Mouse (Mus musculus) MEL (cell line): ENCODE results near the gene Slc51b. TPM values are rescaled to one million over a fixed set of nuclear protein-coding genes. Genes with fewer than 3 reads are reported as not detected.

ENCODE experiments used
- DNase-seq: peaks from one replicate; pipeline ENCODE4 v3.0.0; 2011; ENCODE audit warnings: low read depth, low spot score
- H3K27ac ChIP-seq: 2 replicates; pipeline ENCODE4 v1.5.1; 2012; ENCODE audit warnings: low read depth, mild to moderate bottlenecking, control low read depth, low read length, moderate library complexity; ENCODE audit not compliant: control insufficient read depth
- H3K27me3 ChIP-seq, 2 experiments: fragments of 150-350 bp in 1 of 2; sonication (generic) in 1 of 2; 2 replicates each; pipeline ENCODE4 v1.6.1; 2012; ENCODE audit warnings: low read length in 2 of 2, mild to moderate bottlenecking in 2 of 2, improper control_type of control experiment in 1 of 2, moderate library complexity in 1 of 2; ENCODE audit not compliant: insufficient read depth in 2 of 2, control insufficient read depth in 1 of 2
- H3K36me3 ChIP-seq, 2 experiments: 2 replicates each; pipeline ENCODE4 v1.6.1; 2012 to 2014; ENCODE audit warnings: low read length in 2 of 2, improper control_type of control experiment in 1 of 2, inconsistent platforms in 1 of 2, mild to moderate bottlenecking in 1 of 2; ENCODE audit not compliant: insufficient read depth in 2 of 2, control insufficient read depth in 1 of 2
- H3K4me1 ChIP-seq, 2 experiments: fragments of 150-350 bp in 1 of 2; sonication (generic) in 1 of 2; 2 replicates each; pipeline ENCODE4 v1.6.1; 2012; ENCODE audit warnings: low read length in 2 of 2, improper control_type of control experiment in 1 of 2, mild to moderate bottlenecking in 1 of 2; ENCODE audit not compliant: insufficient read depth in 2 of 2, control insufficient read depth in 1 of 2
- H3K4me3 ChIP-seq, 2 experiments: fragments of 150-350 bp in 1 of 2; sonication (generic) in 1 of 2; 2 replicates each; pipeline ENCODE4 v1.5.1; 2012; ENCODE audit warnings: low read depth in 2 of 2, low read length in 2 of 2, mild to moderate bottlenecking in 2 of 2, moderate library complexity in 2 of 2, control low read depth in 1 of 2, improper control_type of control experiment in 1 of 2; ENCODE audit not compliant: control insufficient read depth in 1 of 2, insufficient read depth in 1 of 2
- H3K79me2 ChIP-seq: 2 replicates; pipeline ENCODE4 v1.6.1; 2012; ENCODE audit warnings: mild to moderate bottlenecking, low read length, moderate library complexity; ENCODE audit not compliant: control insufficient read depth, poor library complexity, insufficient read depth
- H3K9ac ChIP-seq: 2 replicates; pipeline ENCODE4 v1.6.1; 2012; ENCODE audit warnings: low read depth, mild to moderate bottlenecking, control low read depth, low read length, moderate library complexity; ENCODE audit not compliant: control insufficient read depth, poor library complexity, severe bottlenecking
- H3K9me3 ChIP-seq: fragments of 150-350 bp; sonication (generic); replicated peaks from 2 replicates; pipeline ENCODE4 v1.6.1; 2012; ENCODE audit warnings: mild to moderate bottlenecking, low read length, improper control_type of control experiment, moderate library complexity; ENCODE audit not compliant: insufficient read depth
- BHLHE40 ChIP-seq: IDR thresholded peaks from 2 replicates; pipeline ENCODE4 v1.6.1; 2012; ENCODE audit warnings: low read depth, mild to moderate bottlenecking, inconsistent platforms, low read length, improper control_type of control experiment, borderline replicate concordance
- CHD1 ChIP-seq: IDR thresholded peaks from 2 replicates; pipeline ENCODE4 v1.6.1; 2012; ENCODE audit warnings: low read depth, mild to moderate bottlenecking, inconsistent platforms, low read length, improper control_type of control experiment
- ELF1 ChIP-seq: IDR thresholded peaks from 2 replicates; pipeline ENCODE4 v1.6.1; 2014; ENCODE audit warnings: low read depth, mild to moderate bottlenecking, inconsistent platforms, low read length, improper control_type of control experiment, moderate library complexity
- EP300 ChIP-seq, 2 experiments: IDR thresholded peaks; 2 replicates each; pipeline ENCODE4 v1.6.1; 2011; ENCODE audit warnings: improper control_type of control experiment in 2 of 2, low read length in 2 of 2, low read depth in 1 of 2, mild to moderate bottlenecking in 1 of 2
- KAT2A ChIP-seq: conservative IDR thresholded peaks from 2 replicates; pipeline ENCODE4 v1.6.1; 2012; ENCODE audit warnings: low read depth, low read length, improper control_type of control experiment, inconsistent platforms
- MAFK ChIP-seq: IDR thresholded peaks from 2 replicates; pipeline ENCODE4 v1.6.1; 2011; ENCODE audit warnings: low read depth, mild to moderate bottlenecking, low read length, improper control_type of control experiment, borderline replicate concordance
- MAX ChIP-seq: IDR thresholded peaks from 2 replicates; pipeline ENCODE4 v1.6.1; 2011; ENCODE audit warnings: low read length, improper control_type of control experiment
- MXI1 ChIP-seq: IDR thresholded peaks from 2 replicates; pipeline ENCODE4 v1.6.1; 2011; ENCODE audit warnings: mild to moderate bottlenecking, low read depth, low read length, improper control_type of control experiment
- MYC ChIP-seq: IDR thresholded peaks from 2 replicates; pipeline ENCODE4 v1.6.1; 2011; ENCODE audit warnings: low read depth, mild to moderate bottlenecking, low read length, improper control_type of control experiment, moderate library complexity
- NRF1 ChIP-seq: IDR thresholded peaks from 2 replicates; pipeline ENCODE4 v1.6.1; 2014; ENCODE audit warnings: low read depth, mild to moderate bottlenecking, inconsistent platforms, low read length, improper control_type of control experiment, moderate library complexity; ENCODE audit not compliant: poor library complexity, insufficient read depth, severe bottlenecking
- POLR2AphosphoS5 ChIP-seq: IDR thresholded peaks from 2 replicates; pipeline ENCODE4 v1.6.1; 2012; ENCODE audit warnings: low read depth, borderline replicate concordance, mild to moderate bottlenecking, inconsistent platforms, low read length, moderate library complexity, mixed read lengths
- RAD21 ChIP-seq: IDR thresholded peaks from 2 replicates; pipeline ENCODE4 v1.6.1; 2011; ENCODE audit warnings: mild to moderate bottlenecking, low read depth, low read length, improper control_type of control experiment
- RCOR1 ChIP-seq: IDR thresholded peaks from 2 replicates; pipeline ENCODE4 v1.6.1; 2012; ENCODE audit warnings: low read depth, mild to moderate bottlenecking, inconsistent platforms, low read length, improper control_type of control experiment
- TAL1 ChIP-seq: IDR thresholded peaks from 2 replicates; pipeline ENCODE4 v1.6.1; 2012; ENCODE audit warnings: mild to moderate bottlenecking, inconsistent platforms, low read length, moderate library complexity, mixed read lengths
- TCF12 ChIP-seq: IDR thresholded peaks from 2 replicates; pipeline ENCODE4 v1.6.1; 2014; ENCODE audit warnings: low read depth, mild to moderate bottlenecking, inconsistent platforms, low read length, improper control_type of control experiment, moderate library complexity
- USF1 ChIP-seq: IDR thresholded peaks from 2 replicates; pipeline ENCODE4 v1.6.1; 2014; ENCODE audit warnings: low read depth, mild to moderate bottlenecking, inconsistent platforms, low read length, improper control_type of control experiment, moderate library complexity
- USF2 ChIP-seq, 2 experiments: IDR thresholded peaks; 2 replicates each; pipeline ENCODE4 v1.6.1; 2011 to 2012; ENCODE audit warnings: improper control_type of control experiment in 2 of 2, low read length in 2 of 2, borderline replicate concordance in 1 of 2, inconsistent platforms in 1 of 2, low read depth in 1 of 2, mild to moderate bottlenecking in 1 of 2; ENCODE audit not compliant: insufficient read depth in 1 of 2
- polyA plus RNA-seq, 2 experiments: library from polyadenylated mRNA; stranded (reverse) in 1 of 2; unstranded in 1 of 2; fragments of >175 nt in 1 of 2; fragments of >200 nt in 1 of 2; gene quantifications; 2 replicates each; pipeline versions ENCODE4 v1.2.1 to v1.2.4; 2012; ENCODE audit warnings: low replicate concordance in 2 of 2, low read depth in 1 of 2; ENCODE audit not compliant: insufficient read length in 2 of 2, insufficient read depth in 1 of 2, missing spikeins in 1 of 2
- total RNA-seq: library from RNA; depleted of rRNA; stranded (reverse); fragments of 300-350 nt; gene quantifications from 2 replicates; pipeline ENCODE4 v1.2.3, GENCODE M21; 2012

Gene Slc51b
- total and polyA plus RNA-seq, 3 experiments: not detected

DNA sequence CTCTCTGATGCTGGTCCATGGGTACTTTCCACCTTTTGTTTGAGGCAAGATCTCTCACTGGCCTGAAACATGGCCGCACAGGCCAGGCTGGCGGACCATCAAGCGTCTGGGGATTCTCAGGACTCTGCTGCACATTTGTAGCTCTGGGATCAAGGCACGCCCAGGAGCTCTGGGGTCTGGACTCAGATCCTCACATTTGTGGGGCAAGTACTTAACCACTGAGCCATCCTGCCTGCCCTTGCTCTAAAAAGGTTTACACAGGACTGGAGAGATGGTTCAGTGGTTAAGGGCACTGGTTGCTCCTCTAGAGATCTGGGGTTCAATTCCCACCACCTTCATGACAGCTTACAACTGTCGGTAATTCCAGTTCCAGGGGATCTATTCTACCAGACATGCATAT lies 8.2 kb upstream of the Slc51b start:
- no peak for DNase-seq
- H3K9ac ChIP-seq: no peak overlapping the region
- H3K4me1 ChIP-seq: peaks cover 0 to 7% of the 10 kb centered on the region in 2 experiments; a peak in 3 of 4 replicates
- no peak overlapping the region for H3K4me3 ChIP-seq
- H3K9me3 ChIP-seq: no peaks in the 10 kb centered on the region
- H3K36me3 ChIP-seq: peaks cover 0 to 4% of the 10 kb centered on the region in 2 experiments; a peak in 1 of 4 replicates
- no peak for TF ChIP-seq CHD1
- TF ChIP-seq BHLHE40: no peak
- TF ChIP-seq RAD21: no peak
- no peak for TF ChIP-seq RCOR1
- no peak for TF ChIP-seq NRF1
- TF ChIP-seq TCF12: no peak
- H3K27me3 ChIP-seq: no peaks in the 10 kb centered on the region
- peaks cover 3% of the 10 kb centered on the region for H3K79me2 ChIP-seq
- H3K27ac ChIP-seq: no peak overlapping the region

DNA sequence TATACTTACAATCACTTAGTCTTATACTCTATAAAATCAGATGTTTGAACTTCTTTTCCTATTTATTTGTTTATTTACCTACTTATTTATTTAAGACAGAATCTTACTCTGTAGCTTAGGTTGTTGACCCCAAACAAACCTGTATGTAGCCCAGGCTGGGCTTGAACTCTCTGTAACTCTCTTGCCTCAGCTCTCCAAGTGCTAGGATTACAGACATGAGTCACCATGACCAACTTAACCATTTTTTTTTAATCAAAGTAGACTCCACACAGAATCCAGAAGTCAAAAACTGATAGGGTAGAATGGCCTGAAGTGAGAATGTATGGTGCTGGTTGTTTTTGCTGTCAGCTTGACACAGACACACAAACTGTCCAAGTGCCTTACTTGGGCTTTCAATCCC lies 7.6 kb upstream of the Slc51b start:
- no peak for TF ChIP-seq USF2 (IDR thresholded peaks at IDR 0.05; ENCODE audit: borderline replicate concordance in 1 of 2, insufficient read depth in 1 of 2, low read depth in 1 of 2, low read length in 2 of 2)
- TF ChIP-seq MYC: no peak
- TF ChIP-seq ELF1: no peak
- TF ChIP-seq POLR2AphosphoS5: no peak
- no peak for TF ChIP-seq EP300 (IDR thresholded peaks at IDR 0.05; ENCODE audit: low read depth in 1 of 2, low read length in 2 of 2)
- TF ChIP-seq MAFK: no peak
- no peak for TF ChIP-seq KAT2A
- no peak for TF ChIP-seq TAL1
- TF ChIP-seq MAX: no peak
- no peak for TF ChIP-seq USF1
- TF ChIP-seq MXI1: no peak
- TF ChIP-seq, all 39 proteins: peak for 0
- Histone ChIP-seq H3K27ac (no peak overlapping the region), H3K9ac (no peak overlapping the region), H3K79me2 (no peaks in the 10 kb centered on the region), H3K4me1 (peaks cover 0 to 7% of the 10 kb centered on the region in 2 experiments; a peak in 3 of 4 replicates), H3K4me3 (no peak overlapping the region), H3K27me3 (no peaks in the 10 kb centered on the region), H3K9me3 (no peaks in the 10 kb centered on the region), H3K36me3 (peaks cover 0 to 4% of the 10 kb centered on the region in 2 experiments; a peak in 1 of 4 replicates)
- peak; percentile 25 for DNase-seq
